Mouse (Mus musculus) CH12.LX (cell line): Measurements from ENCODE around the gene Zc3h15. TPM values are rescaled to one million over a fixed set of nuclear protein-coding genes. Genes with fewer than 3 reads are reported as not detected.
"Not testable (repeated sequence)": the region's sequence is repeated elsewhere in the genome, so short reads cannot be mapped to it uniquely, and the experiment has no call there.

ENCODE experiments used
- DNase-seq: peaks from one replicate; pipeline ENCODE4 v3.0.0-alpha.2; 2013; ENCODE audit errors: extremely low read depth
- H3K27ac ChIP-seq: 2 replicates; pipeline ENCODE4 v1.5.1; 2012; ENCODE audit warnings: low read depth, mild to moderate bottlenecking, control low read depth, moderate library complexity; ENCODE audit not compliant: insufficient read depth
- H3K27me3 ChIP-seq: replicated peaks from 2 replicates; pipeline ENCODE3; 2012; ENCODE audit warnings: inconsistent platforms
- H3K36me3 ChIP-seq, 2 experiments: replicated peaks in 1 of 2; 2 replicates each; pipeline versions ENCODE3 to v1.6.1; 2012; ENCODE audit warnings: inconsistent platforms in 1 of 2, low read length in 1 of 2, mild to moderate bottlenecking in 1 of 2, mixed read lengths in 1 of 2, moderate library complexity in 1 of 2; ENCODE audit not compliant: control insufficient read depth in 1 of 2, insufficient read depth in 1 of 2
- H3K4me1 ChIP-seq, 2 experiments: 2 replicates each; pipeline ENCODE4 v1.6.1; 2012; ENCODE audit warnings: inconsistent platforms in 1 of 2, moderate library complexity in 1 of 2; ENCODE audit not compliant: insufficient read depth in 2 of 2, control insufficient read depth in 1 of 2
- H3K4me2 ChIP-seq: 2 replicates; pipeline ENCODE4 v1.6.1; 2012; ENCODE audit warnings: low read depth, mild to moderate bottlenecking, control low read depth; ENCODE audit not compliant: poor library complexity, insufficient read depth, severe bottlenecking
- H3K4me3 ChIP-seq, 3 experiments: fragments of 150-350 bp in 1 of 3; sonication (generic) in 1 of 3; replicated peaks in 1 of 3; 2 replicates each; pipeline versions ENCODE3 to v1.5.1; 2011 to 2012; ENCODE audit warnings: low read depth in 2 of 3, low read length in 2 of 3, mild to moderate bottlenecking in 2 of 3, moderate library complexity in 2 of 3, control low read depth in 1 of 3, improper control_type of control experiment in 1 of 3, inconsistent platforms in 1 of 3, mixed read lengths in 1 of 3; ENCODE audit not compliant: poor library complexity in 1 of 3
- H3K79me2 ChIP-seq: replicated peaks from 2 replicates; pipeline ENCODE4 v1.6.1; 2012; ENCODE audit warnings: mild to moderate bottlenecking, moderate library complexity; ENCODE audit not compliant: control insufficient read depth, poor library complexity, insufficient read depth, severe bottlenecking; ENCODE audit errors: extremely low read depth
- H3K9ac ChIP-seq: 2 replicates; pipeline ENCODE4 v1.6.1; 2012; ENCODE audit warnings: low read depth, mild to moderate bottlenecking, control low read depth, moderate library complexity; ENCODE audit not compliant: insufficient read depth
- H3K9me3 ChIP-seq: replicated peaks from 2 replicates; pipeline ENCODE3; 2012; ENCODE audit warnings: low read length, inconsistent platforms, mixed read lengths
- CHD1 ChIP-seq: IDR thresholded peaks from 2 replicates; pipeline ENCODE4 v1.6.1; 2012; ENCODE audit warnings: low read depth, low read length, improper control_type of control experiment, inconsistent platforms
- CTCF ChIP-seq, 2 experiments: IDR thresholded peaks in 1 of 2; conservative IDR thresholded peaks in 1 of 2; 2 replicates each; pipeline ENCODE4 v1.5.1; 2011 to 2012; ENCODE audit warnings: low read depth in 2 of 2, low read length in 2 of 2, improper control_type of control experiment in 1 of 2, inconsistent platforms in 1 of 2, mild to moderate bottlenecking in 1 of 2, moderate library complexity in 1 of 2
- E2F4 ChIP-seq: IDR thresholded peaks from 2 replicates; pipeline ENCODE4 v1.6.1; 2011; ENCODE audit warnings: low read depth, low read length, improper control_type of control experiment; ENCODE audit not compliant: insufficient replicate concordance
- EP300 ChIP-seq: IDR thresholded peaks from 2 replicates; pipeline ENCODE4 v1.6.1; 2011; ENCODE audit warnings: low read length, improper control_type of control experiment
- ETS1 ChIP-seq: conservative IDR thresholded peaks from 2 replicates; pipeline ENCODE4 v1.6.1; 2012; ENCODE audit warnings: low read depth, mild to moderate bottlenecking, inconsistent platforms, low read length, improper control_type of control experiment, moderate library complexity
- GABPA ChIP-seq: IDR thresholded peaks from 2 replicates; pipeline ENCODE4 v1.6.1; 2012; ENCODE audit warnings: low read depth, low read length, improper control_type of control experiment, inconsistent platforms; ENCODE audit not compliant: insufficient replicate concordance
- IRF4 ChIP-seq: IDR thresholded peaks from 2 replicates; pipeline ENCODE4 v1.6.1; 2014; ENCODE audit warnings: low read depth, mild to moderate bottlenecking, inconsistent platforms, low read length, improper control_type of control experiment
- JUN ChIP-seq: IDR thresholded peaks from 2 replicates; pipeline ENCODE4 v1.6.1; 2011; ENCODE audit warnings: low read depth, mild to moderate bottlenecking, low read length, improper control_type of control experiment, moderate library complexity; ENCODE audit not compliant: insufficient read depth
- JUND ChIP-seq: conservative IDR thresholded peaks from 2 replicates; pipeline ENCODE4 v1.6.1; 2011; ENCODE audit warnings: low read depth, low read length, improper control_type of control experiment
- KAT2A ChIP-seq: IDR thresholded peaks from 2 replicates; pipeline ENCODE4 v1.6.1; 2012; ENCODE audit warnings: low read length, improper control_type of control experiment, inconsistent platforms; ENCODE audit not compliant: insufficient replicate concordance
- MAFK ChIP-seq: IDR thresholded peaks from 2 replicates; pipeline ENCODE4 v1.6.1; 2011; ENCODE audit warnings: low read length, improper control_type of control experiment; ENCODE audit not compliant: insufficient replicate concordance
- MAX ChIP-seq: IDR thresholded peaks from 2 replicates; pipeline ENCODE4 v1.6.1; 2011; ENCODE audit warnings: low read length, improper control_type of control experiment
- MAZ ChIP-seq: IDR thresholded peaks from 2 replicates; pipeline ENCODE4 v1.6.1; 2012; ENCODE audit warnings: low read depth, mild to moderate bottlenecking, inconsistent platforms, low read length, improper control_type of control experiment, moderate library complexity
- MEF2A ChIP-seq: IDR thresholded peaks from 2 replicates; pipeline ENCODE4 v1.6.1; 2014; ENCODE audit warnings: low read depth, mild to moderate bottlenecking, inconsistent platforms, low read length, improper control_type of control experiment, borderline replicate concordance
- MYC ChIP-seq: IDR thresholded peaks from 2 replicates; pipeline ENCODE4 v1.6.1; 2011; ENCODE audit warnings: low read depth, mild to moderate bottlenecking, improper control_type of control experiment, low read length
- NELFE ChIP-seq: IDR thresholded peaks from 2 replicates; pipeline ENCODE4 v1.6.1; 2011; ENCODE audit warnings: low read depth, low read length, improper control_type of control experiment
- PAX5 ChIP-seq: IDR thresholded peaks from 2 replicates; pipeline ENCODE4 v1.6.1; 2012; ENCODE audit warnings: low read length, inconsistent platforms, mixed read lengths
- POLR2A ChIP-seq: IDR thresholded peaks from 2 replicates; pipeline ENCODE4 v1.6.1; 2011; ENCODE audit warnings: low read depth, mild to moderate bottlenecking, improper control_type of control experiment, low read length
- POLR2AphosphoS2 ChIP-seq: IDR thresholded peaks from 2 replicates; pipeline ENCODE4 v1.6.1; 2011; ENCODE audit warnings: low read depth, low read length, improper control_type of control experiment
- RCOR1 ChIP-seq: conservative IDR thresholded peaks from 2 replicates; pipeline ENCODE4 v1.6.1; 2012; ENCODE audit warnings: low read depth, mild to moderate bottlenecking, inconsistent platforms, low read length, improper control_type of control experiment
- SIN3A ChIP-seq: IDR thresholded peaks from 2 replicates; pipeline ENCODE4 v1.6.1; 2012; ENCODE audit warnings: low read length, improper control_type of control experiment, inconsistent platforms
- SMC3 ChIP-seq: IDR thresholded peaks from 2 replicates; pipeline ENCODE4 v1.6.1; 2011; ENCODE audit warnings: low read depth, low read length, improper control_type of control experiment
- TBP ChIP-seq: conservative IDR thresholded peaks from 2 replicates; pipeline ENCODE4 v1.6.1; 2011; ENCODE audit warnings: low read depth, low read length, improper control_type of control experiment
- TCF12 ChIP-seq: IDR thresholded peaks from 2 replicates; pipeline ENCODE4 v1.6.1; 2014; ENCODE audit warnings: low read depth, mild to moderate bottlenecking, inconsistent platforms, low read length, improper control_type of control experiment
- UBTF ChIP-seq: IDR thresholded peaks from 2 replicates; pipeline ENCODE4 v1.6.1; 2012; ENCODE audit warnings: low read depth, mild to moderate bottlenecking, inconsistent platforms, low read length, improper control_type of control experiment, moderate library complexity
- USF1 ChIP-seq: IDR thresholded peaks from 2 replicates; pipeline ENCODE4 v1.6.1; 2014; ENCODE audit warnings: low read depth, mild to moderate bottlenecking, inconsistent platforms, low read length, improper control_type of control experiment
- USF2 ChIP-seq: conservative IDR thresholded peaks from 2 replicates; pipeline ENCODE4 v1.6.1; 2011; ENCODE audit warnings: low read depth, low read length, improper control_type of control experiment
- ZC3H11A ChIP-seq: IDR thresholded peaks from 2 replicates; pipeline ENCODE4 v1.6.1; 2012; ENCODE audit warnings: low read depth, mild to moderate bottlenecking, inconsistent platforms, low read length, improper control_type of control experiment
- ZKSCAN1 ChIP-seq: IDR thresholded peaks from 2 replicates; pipeline ENCODE4 v1.6.1; 2012; ENCODE audit warnings: low read depth, inconsistent platforms, low read length, improper control_type of control experiment, borderline replicate concordance
- ZMIZ1 ChIP-seq: IDR thresholded peaks from 2 replicates; pipeline ENCODE4 v1.6.1; 2012; ENCODE audit warnings: low read depth, mild to moderate bottlenecking, inconsistent platforms, low read length, improper control_type of control experiment
- dilution Hi-C: fragments of 300-500 bp; cut with MboI; formaldehyde crosslinking; loops from 2 replicates; pipeline ENCODE4 v1.14.3; 2020; ENCODE audit warnings: low sequenced_read_pairs; ENCODE audit not compliant: extremely low pct_unique_long_range_greater_than_20kb, extremely low pct_ligation_motif_present
- in situ Hi-C: fragments of 300-500 bp; cut with MboI; formaldehyde crosslinking; loops from 3 replicates; pipeline ENCODE4 v1.14.3; 2019; ENCODE audit warnings: low sequenced_read_pairs, low pct_ligation_motif_present, low pct_unique_long_range_greater_than_20kb, mixed read lengths
- polyA plus RNA-seq: library from polyadenylated mRNA; unstranded; fragments of >175 nt; gene quantifications from 2 replicates; pipeline ENCODE4 v1.2.1, GENCODE M21; 2012; ENCODE audit warnings: low read depth; ENCODE audit not compliant: insufficient read length
- total RNA-seq, 2 experiments: library from RNA; depleted of rRNA; stranded (reverse); fragments of 300-350 nt in 1 of 2; fragments of >200 nt in 1 of 2; gene quantifications; 2 replicates each; pipeline ENCODE4 v1.2.3; 2012 to 2014

Gene Zc3h15
- total and polyA plus RNA-seq, 3 experiments, result 172 to 277 (median 233) TPM

DNA sequence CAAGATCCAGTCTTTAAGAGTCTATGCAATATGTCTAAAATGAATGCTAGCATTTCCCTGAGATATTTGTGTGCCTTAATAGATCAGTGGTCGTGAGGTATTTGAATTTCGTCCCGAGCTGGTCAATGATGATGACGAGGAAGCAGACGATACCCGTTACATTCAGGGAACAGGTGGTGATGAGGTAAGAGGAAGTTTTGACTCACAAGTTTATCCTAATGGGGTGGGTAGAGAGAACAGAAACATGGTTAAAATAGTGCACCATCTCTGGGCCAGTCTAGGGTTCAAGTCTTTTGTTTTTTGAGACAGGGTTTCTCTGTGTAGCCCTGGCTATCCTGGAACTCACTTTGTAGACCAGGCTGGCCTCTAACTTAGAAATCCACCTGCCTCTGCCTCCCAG, 17.1 kb downstream of the Zc3h15 start:
- H3K36me3 ChIP-seq, result peaks cover 29 to 68% of the 10 kb centered on the region in 2 experiments

DNA sequence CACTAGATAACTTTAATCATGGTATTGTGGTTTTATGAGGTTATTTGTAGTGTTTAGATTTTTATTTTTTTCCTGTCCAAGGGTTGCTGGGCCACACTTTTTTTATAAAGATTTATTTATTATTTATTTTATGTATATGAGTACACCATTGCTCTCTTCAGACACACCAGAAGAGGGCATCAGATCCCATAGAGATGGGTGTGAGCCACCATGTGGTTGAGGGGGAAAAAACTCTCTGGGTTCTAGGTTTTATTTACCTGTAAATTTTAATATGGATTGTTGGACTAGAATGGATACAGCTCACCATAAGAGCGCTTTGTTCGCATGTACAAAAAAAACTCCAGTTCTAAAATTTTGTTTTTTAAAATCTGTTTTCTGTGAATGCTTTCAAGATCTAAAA, 20.8 kb downstream of the Zc3h15 start:
- H3K9me3 ChIP-seq, H3K9ac ChIP-seq, H3K27me3 ChIP-seq, H3K4me2 ChIP-seq, H3K4me3 ChIP-seq, in situ Hi-C loops, H3K27ac ChIP-seq, dilution Hi-C loops, DNase-seq, H3K79me2 ChIP-seq: not testable (repeated sequence)
- peaks cover 0 to 14% of the 10 kb centered on the region in 2 experiments; a peak in 2 of 4 replicates for H3K4me1 ChIP-seq
- peaks cover 22 to 67% of the 10 kb centered on the region in 2 experiments for H3K36me3 ChIP-seq
- TF ChIP-seq SMC3 (peak; percentile 17; the same call in 1 of the 2 replicates), CTCF (conservative IDR thresholded peaks at IDR 0.05 in 1 of 2, IDR thresholded peaks at IDR 0.05 in 1 of 2; ENCODE audit: low read depth in 2 of 2, low read length in 2 of 2) (peak in 1 of 2 experiments; percentile 51; a peak in 2 of 4 replicates)

More for the DNA sequence above, 17.1 kb downstream of the Zc3h15 start:
- H3K27me3 ChIP-seq, result no peaks in the 10 kb centered on the region
- dilution Hi-C loops (no loop called here), in situ Hi-C loops (no loop called here)
- H3K79me2 ChIP-seq, result peaks cover 22% of the 10 kb centered on the region
- H3K9ac ChIP-seq, result no peak overlapping the region
- peaks cover 0 to 18% of the 10 kb centered on the region in 2 experiments; a peak in 2 of 4 replicates for H3K4me1 ChIP-seq
- H3K9me3 ChIP-seq, result no peaks in the 10 kb centered on the region
- DNase-seq, result peak; percentile 47
- TF ChIP-seq SMC3 (no peak), NELFE (no peak), TCF12 (0 out of 2 replicates have a peak, but pooled peaks have one; percentile 23), E2F4 (no peak), JUN (peak; percentile 65), ZMIZ1 (no peak), SIN3A (no peak), MAFK (no peak), IRF4 (peak; percentile 19; the same call in 1 of the 2 replicates), MYC (no peak), KAT2A (no peak), CHD1 (no peak), TBP (no peak), CTCF (conservative IDR thresholded peaks at IDR 0.05 in 1 of 2, IDR thresholded peaks at IDR 0.05 in 1 of 2; ENCODE audit: low read depth in 2 of 2, low read length in 2 of 2) (no peak), MAX (no peak), JUND (peak; percentile 72), ETS1 (peak; percentile 75), MAZ (no peak), POLR2AphosphoS2 (no peak), ZC3H11A (no peak), RCOR1 (no peak), MEF2A (no peak; the same call in 1 of the 2 replicates), ZKSCAN1 (no peak), USF1 (no peak), EP300 (peak; percentile 63), POLR2A (no peak), PAX5 (no peak), USF2 (no peak), UBTF (no peak), GABPA (no peak)
- H3K27ac ChIP-seq, result no peak overlapping the region; the same call in 1 of the 2 replicates
- no peak overlapping the region for H3K4me3 ChIP-seq
- no peak overlapping the region for H3K4me2 ChIP-seq
